ENCODE assay signal across 8 mouse cellular contexts in genomic region chr11:78301357-78302084, GRCm38 (mm10). TPM values are rescaled to one million over a fixed set of nuclear protein-coding genes. Genes with fewer than 3 reads are reported as not detected.
DNase-seq lines count a peak whose midpoint lies in the region; ATAC-seq and TF ChIP-seq lines count a peak whose summit lies in the region.

TSS of gene Spag5 (plus strand) at chr11:78301529.

- peak within 1 kb of the TSS; percentile 64 for H3K9ac ChIP-seq in hindbrain, embryonic 13.5 days

- H3K4me1 ChIP-seq in hindbrain, embryonic 13.5 days (replicated peaks): peaks cover 10% of the 10 kb centered on the region

- peak within 1 kb of the TSS; percentile 99 for H3K4me2 ChIP-seq in hindbrain, embryonic 13.5 days

- POLR2A ChIA-PET in Patski (lab: Charles Lee): interaction anchor here (0.6 to 1.0 kb wide), 3 partner anchors 12 to 19 kb away, joined by 3 to 4 read pairs (median 4); no protein-coding TSS in a partner anchor

- under 1% methylated on average over 49 of the region's 49 CpGs for WGBS in hindbrain, embryonic 13.5 days

- H3K27ac ChIP-seq in hindbrain, embryonic 13.5 days: peak within 1 kb of the TSS; percentile 58

- no peaks in the 10 kb centered on the region for H3K27me3 ChIP-seq in Patski
- H3K27me3 ChIP-seq in hindbrain, embryonic 13.5 days: no peaks in the 10 kb centered on the region

- peak; percentile 95 for ATAC-seq in Patski
- peak; percentile 99 for ATAC-seq in hindbrain, embryonic 13.5 days (ENCODE audit: low FRiP score)

- peak; percentile 37 for DNase-seq in Patski (ENCODE audit: low read depth, low spot score)
- DNase-seq in cerebellum, postnatal 14 days: peak; percentile 90 to 91
- peak; percentile 81 to 85 for DNase-seq in frontal cortex, postnatal 14 days (ENCODE audit: low spot score in 2 of 2)
- peak; percentile 73 to 77 for DNase-seq in layer of hippocampus, postnatal 25 days (ENCODE audit: extremely low spot score in 1 of 2, low spot score in 1 of 2)
- peak; percentile 90 for DNase-seq in lung, postnatal 25 days (ENCODE audit: low spot score)
- peak; percentile 96 for DNase-seq in retina, embryonic 14.5 days (ENCODE audit: low spot score)
- DNase-seq in thymus, postnatal 4 days: peak; percentile 93

- no peaks in the 10 kb centered on the region for H3K9me3 ChIP-seq in hindbrain, embryonic 13.5 days

- no peak for TF ChIP-seq CTCF in Patski (IDR thresholded peaks at IDR 0.05)

- peak within 1 kb of the TSS; percentile 60 for H3K4me3 ChIP-seq in hindbrain, embryonic 13.5 days

- 0 out of 2 replicates have a peak, but pooled peaks cover 8% of the 10 kb centered on the region for H3K36me3 ChIP-seq in hindbrain, embryonic 13.5 days

- in situ Hi-C loops in Patski (cut with MboI; ENCODE audit: low pct_unique_long_range_greater_than_20kb): no loop called here

- CTCF ChIA-PET in Patski (lab: Charles Lee): interaction anchor here (1.1 to 2.1 kb wide), 2 partner anchors 12 to 17 kb away, joined by 4 to 5 read pairs; no protein-coding TSS in a partner anchor

RNA-seq across cellular contexts. Expression of gene Spag5, which starts in this region (rescaled TPM):
- 45.2 TPM for polyA plus RNA-seq in Patski (2021)
- 9.9 and 10.2 TPM in 2 replicates for polyA plus RNA-seq in hindbrain, embryonic 13.5 days (2015; fragmentation: Nextera tagmentation; extraction: Ambion mirVana)
- total RNA-seq in layer of hippocampus, postnatal 25 days (2021): 1 to 10 TPM; 4.2 to 4.6 TPM

Comparison
In these comparisons a context has a peak if more than half of its experiments do, and no peak if none do; other contexts are left out.
1. Peak in every context shown above with its lines: DNase-seq, ATAC-seq, H3K4me3 ChIP-seq and H3K27ac ChIP-seq.
2. DNase-seq: peak in every context shown above with its lines; median percentile 96 in retina, embryonic 14.5 days; 93 in thymus, postnatal 4 days; 90 in cerebellum, postnatal 14 days; 90 in lung, postnatal 25 days; 83 in frontal cortex, postnatal 14 days; 75 in layer of hippocampus, postnatal 25 days; 37 in Patski.